Mouse (Mus musculus): ENCODE results near the gene Ripk3.

Ripk3 gene

DNA sequence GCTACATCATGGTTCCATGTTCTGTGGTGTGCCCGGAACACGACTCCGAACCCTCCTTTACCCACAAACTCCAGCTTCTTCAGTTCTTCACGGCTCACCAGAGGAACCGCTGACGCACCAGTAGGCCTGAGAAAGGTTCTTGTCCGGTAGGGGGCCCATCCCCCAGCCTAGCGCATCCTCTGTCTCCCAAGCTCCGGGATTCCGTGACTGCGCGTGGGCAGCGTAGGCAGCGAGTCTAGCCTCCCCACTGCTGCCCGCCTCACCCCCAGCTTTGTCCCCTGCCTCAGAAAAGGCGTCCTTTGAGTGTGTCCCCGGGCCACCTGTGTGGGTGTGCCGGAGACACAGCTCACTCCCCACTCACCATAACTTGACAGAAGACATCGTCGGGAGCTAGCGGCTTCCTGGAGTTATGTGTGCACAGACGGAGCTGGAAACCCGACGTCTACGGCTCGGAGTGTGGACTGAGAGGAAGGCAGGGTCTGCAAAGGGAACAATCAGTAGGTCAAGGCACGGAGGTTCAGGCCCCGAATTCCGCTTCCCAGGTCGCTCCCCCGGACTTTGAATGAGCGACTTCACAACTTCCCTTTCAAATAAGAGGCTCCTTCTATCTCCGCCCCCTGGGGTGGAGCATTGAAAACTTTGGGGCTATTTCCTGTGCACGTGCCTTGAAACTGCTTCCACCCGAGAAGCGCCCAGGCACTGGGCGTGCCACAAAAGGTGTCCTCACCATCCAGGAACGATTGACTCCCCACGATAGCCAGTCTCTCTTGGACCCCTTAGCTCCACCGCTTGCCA is at the start of gene Ripk3:
Ripk3 (minus strand) TSS at position 610 of the 795 bp plus-strand sequence.
- no peak for DNase-seq

DNA sequence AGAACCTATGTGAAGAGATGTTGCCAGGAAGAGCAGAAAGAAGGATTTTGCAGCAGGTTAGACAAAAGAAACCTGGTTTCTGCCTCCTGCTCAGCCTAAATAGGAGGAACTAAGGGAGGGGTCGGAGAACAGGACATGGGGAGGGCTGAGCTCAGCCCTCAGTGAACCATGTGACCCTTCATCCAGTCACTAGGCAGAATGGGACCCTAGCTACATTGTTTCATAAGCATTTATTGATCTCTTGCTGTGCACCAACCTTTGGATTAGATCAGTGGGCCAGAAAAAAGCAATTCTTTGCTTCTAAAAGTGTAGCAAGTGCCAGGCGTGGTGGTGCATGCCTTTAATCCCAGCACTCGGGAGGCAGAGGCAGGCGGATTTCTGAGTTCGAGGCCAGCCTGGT is 49.6 kb upstream of the Ripk3 start:
- DNase-seq = no peak

DNA sequence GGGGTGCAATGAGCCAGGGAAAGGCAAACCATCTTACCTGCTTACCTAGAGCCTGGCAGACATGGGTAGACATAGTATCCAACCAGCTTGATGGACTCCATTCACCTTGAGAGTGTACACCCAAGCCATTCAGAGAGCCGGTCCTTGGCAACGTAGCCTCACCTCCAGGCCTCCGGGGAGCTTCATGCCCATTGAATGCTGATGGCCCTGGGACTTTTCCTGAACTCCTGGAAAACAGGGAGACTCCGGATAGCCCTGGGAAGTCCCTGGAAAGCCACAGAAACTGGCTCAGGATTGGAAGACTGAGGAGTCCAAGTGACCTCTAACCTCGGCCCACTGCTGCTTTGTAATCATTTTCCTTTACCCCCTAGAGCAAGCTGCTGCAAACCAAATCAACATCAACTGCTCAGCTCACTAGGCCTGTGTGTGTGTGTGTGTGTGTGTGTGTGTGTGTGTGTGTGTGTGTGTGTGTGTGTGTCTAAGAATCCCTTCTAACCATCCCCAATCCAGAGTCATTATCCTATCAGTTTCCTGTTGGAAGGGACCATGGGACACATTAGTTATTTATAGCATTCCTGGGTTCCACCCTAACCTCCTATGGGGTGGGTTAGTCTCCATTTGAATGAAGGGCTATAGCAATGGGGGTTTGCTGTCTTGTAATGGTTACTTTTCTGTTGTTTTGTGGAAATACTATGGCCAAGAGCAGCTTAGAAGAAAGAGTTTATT is 46.3 kb upstream of the Ripk3 start:
- DNase-seq = no peak

DNA sequence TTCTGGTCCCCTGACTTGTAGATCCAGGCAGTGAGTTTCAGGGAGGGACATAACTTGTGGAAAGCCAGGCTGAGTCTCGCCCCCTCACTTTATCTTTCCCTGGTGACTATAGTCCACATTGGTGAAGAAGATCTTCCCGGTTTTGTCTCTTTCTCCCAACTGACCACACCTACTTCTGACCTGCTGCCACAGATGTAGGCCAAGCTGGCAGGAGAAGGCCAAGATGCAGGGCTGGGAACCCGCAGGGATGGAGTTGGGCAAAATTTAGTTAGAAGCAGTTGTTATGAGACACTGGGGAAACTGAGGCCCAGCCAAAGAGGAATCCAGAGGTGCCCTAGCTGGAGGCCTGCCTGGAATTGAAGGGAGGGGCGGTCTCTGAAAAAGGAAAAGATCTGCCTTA is 44.5 kb upstream of the Ripk3 start:
- DNase-seq = no peak

DNA sequence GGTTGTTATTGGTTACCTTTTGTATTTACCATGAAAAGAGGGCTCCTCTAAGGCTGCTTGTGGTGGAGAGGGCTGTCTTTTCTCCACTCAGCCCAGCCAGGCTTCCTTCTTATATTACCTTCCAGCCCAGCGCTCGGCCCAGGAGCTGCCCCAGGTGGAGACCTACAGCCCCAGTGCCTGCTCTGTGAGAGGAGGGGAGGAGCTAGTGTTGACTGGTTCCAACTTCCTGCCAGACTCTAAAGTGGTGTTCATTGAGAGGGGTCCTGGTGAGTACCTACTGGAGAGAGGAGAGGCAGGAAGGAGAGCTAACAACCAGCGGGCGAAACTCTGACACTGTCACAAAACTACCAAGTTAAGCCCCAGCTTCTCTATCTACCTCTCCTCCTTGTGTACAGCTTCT is 41.7 kb upstream of the Ripk3 start:
- no peak for DNase-seq

DNA sequence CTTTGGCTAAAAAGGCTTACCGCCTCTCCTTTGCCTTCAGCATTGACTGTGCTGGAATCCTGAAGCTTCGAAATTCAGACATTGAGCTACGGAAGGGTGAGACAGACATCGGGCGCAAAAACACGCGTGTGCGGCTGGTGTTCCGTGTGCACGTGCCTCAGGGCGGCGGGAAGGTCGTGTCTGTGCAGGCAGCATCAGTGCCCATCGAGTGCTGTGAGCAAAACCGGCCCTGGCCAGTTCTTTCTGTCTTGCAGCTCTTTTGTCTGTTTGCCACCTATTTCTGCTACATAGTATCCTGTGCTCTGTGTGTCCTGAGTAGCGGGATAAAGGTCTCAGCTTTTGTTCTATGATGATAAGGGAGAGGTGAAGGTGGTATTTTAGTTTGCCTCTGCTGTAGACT is 41.2 kb upstream of the Ripk3 start:
- DNase-seq = no peak

DNA sequence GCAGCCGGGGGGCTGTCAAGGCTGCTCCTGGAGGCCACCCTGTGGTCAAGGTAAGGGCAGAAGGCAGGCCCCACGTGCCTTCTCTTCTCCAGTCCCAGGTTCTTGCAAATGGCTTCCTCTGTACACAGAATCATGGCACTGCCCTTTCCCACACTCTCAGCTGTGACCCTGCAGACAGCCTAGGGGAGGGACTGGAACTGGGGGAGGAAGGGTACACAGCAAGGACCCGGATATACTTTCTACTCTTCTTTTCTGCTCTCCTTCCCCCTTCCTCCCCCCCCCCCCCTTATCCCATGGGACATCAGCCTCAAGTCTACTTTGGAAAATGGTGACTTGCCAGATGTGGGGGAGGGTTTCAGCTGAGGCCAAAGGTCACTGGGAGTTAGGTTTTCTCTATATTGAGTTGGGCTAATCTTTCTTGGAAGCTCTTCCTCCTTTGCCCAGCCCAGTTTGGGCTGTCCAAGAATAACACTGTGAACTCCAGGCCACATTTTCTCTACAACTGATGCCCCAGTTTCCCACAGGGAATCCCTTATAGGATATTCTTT is 40.1 kb upstream of the Ripk3 start:
- no peak for DNase-seq

DNA sequence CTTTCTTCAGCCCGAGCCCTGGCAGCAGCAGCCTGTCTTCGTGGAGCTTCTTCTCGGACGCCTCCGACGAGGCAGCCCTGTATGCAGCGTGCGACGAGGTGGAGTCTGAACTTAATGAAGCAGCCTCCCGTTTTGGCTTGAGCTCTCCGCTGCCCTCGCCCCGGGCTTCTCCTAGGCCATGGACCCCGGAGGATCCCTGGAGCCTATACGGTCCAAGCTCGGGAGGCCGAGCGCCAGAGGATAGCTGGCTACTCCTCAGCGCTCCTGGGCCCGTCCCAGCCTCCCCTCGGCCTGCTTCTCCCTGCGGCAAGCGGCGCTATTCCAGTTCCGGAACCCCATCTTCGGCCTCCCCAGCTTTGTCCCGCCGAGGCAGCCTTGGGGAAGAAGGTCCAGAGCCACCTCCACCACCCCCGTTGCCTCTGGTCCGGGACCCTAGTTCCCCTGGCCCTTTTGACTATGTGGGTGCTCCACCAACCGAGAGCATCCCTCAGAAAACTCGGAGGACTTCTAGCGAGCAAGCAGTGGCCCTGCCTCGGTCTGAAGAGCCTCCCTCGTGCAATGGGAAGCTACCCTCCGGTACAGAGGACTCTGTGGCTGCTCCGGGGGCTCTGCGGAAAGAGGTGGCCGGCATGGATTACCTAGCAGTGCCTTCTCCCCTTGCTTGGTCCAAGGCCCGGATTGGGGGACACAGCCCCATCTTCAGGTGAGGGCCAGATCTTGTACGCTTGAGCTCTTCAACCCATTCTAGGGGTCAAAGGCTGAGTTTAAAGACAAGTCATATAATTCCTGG is 38.1 kb upstream of the Ripk3 start:
- no peak for DNase-seq

DNA sequence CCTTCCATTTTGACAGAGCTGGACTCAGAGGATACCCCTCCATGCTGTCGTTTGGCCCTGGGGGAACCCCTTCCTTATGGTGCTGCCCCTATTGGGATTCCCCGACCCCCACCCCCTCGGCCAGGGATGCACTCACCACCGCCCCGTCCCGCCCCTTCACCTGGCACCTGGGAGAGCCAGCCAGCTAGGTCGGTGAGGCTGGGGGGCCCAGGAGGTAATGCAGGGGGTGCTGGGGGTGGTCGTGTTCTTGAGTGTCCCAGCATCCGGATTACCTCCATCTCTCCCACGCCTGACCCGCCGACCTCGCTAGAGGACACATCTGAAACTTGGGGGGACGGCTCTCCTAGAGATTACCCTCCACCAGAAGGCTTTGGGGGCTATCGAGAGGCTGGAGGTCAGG is 37.5 kb upstream of the Ripk3 start:
- DNase-seq = no peak

DNA sequence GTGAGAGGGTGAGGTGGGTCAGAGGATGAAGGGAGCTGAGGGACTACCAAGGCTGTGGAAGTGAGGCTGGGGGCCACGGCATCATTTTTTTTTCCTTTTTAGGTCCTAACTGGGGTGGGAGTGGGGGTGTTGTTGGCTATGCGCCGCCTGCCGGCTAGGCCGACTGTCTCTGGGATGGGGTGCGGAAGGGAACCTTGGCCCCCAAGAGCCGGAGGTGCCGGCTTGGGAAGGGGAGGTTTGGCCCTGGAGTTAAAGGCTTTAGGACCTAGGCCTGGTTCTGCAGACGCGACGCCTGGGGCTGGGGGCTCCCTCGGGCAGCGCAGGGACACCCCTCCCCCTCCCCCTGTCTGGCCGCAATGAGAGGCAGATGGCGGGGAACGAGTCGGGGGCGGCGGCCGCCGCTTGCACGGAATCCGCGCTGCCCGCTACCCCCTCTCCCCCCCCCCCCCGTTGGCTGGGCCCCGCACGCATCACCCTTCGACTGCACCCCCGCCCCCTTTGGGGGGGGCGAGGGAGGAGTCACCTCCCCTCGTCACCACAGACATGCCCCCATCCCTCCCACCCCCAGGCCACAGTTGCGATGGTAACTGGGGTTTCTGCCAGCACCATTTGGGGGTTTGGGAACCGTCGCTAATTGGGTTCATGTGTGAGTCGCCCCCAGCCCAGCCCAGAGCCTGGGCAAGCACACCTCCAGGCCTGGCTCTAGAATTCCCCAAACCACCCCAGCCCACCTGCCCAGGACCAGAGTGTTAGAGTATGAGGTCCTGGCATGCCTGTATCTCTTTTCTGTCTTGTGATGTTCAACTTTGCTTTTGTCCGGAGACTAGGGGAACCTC is 36.8 kb upstream of the Ripk3 start:
- peak; percentile 31 for DNase-seq

DNA sequence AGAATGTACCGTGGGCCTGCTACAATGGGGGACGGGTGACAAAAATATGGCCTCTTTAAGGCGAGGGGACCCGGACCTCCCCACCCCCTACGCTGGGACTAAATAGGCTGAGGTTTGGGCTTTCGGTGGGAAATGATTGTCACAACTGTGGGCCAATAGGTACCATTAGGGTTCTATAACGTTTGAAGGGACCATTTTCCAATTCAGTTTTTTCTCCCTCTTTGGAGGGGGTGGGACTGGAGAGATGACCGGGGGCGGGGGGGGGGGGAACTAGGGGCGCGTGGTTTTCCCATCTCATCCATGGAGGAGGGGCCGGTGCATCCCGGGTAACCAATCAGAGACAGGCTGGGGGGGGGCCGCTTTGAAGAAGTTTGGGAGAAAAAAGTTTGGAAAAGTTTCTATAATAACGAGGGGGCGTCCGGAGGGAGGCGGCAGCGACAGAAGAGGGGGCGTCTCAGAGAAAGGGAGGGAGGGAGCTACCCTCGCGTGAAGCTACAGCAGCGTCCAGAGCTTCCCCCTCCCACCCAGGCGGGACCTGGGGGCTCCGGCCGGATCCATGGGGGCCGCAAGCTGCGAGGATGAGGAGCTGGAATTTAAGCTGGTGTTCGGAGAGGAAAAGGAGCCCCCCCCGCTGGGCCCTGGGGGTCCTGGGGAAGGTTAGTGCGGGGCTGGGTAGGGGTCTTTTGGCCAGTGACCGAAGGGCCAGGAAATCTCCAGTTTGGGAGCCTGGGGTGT is 36.0 kb upstream of the Ripk3 start:
- DNase-seq = no peak

DNA sequence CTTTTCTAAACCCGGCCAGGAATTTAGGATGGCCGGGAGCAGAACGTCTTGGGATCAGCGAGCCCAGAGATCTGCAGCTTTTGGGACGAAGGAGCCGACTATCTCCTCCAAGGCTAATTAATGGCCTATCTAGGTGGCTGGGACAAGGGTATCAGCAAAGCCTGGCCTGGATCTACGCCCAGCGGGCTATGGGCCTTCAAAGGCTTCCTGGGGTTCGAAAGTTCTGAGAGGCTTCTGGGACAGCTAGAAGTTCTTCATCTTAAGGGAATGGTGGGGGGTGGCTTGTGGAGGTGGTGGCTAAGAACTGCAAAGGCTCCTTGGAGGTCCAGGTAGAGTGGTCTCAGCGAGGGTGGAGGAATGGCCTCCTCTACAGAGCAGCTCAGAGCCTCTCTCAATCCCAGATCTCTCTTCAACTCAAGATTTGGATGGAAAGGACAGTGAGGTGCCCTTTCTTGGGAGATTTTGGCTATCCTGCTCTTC is 35.4 kb upstream of the Ripk3 start:
- DNase-seq = no peak

DNA sequence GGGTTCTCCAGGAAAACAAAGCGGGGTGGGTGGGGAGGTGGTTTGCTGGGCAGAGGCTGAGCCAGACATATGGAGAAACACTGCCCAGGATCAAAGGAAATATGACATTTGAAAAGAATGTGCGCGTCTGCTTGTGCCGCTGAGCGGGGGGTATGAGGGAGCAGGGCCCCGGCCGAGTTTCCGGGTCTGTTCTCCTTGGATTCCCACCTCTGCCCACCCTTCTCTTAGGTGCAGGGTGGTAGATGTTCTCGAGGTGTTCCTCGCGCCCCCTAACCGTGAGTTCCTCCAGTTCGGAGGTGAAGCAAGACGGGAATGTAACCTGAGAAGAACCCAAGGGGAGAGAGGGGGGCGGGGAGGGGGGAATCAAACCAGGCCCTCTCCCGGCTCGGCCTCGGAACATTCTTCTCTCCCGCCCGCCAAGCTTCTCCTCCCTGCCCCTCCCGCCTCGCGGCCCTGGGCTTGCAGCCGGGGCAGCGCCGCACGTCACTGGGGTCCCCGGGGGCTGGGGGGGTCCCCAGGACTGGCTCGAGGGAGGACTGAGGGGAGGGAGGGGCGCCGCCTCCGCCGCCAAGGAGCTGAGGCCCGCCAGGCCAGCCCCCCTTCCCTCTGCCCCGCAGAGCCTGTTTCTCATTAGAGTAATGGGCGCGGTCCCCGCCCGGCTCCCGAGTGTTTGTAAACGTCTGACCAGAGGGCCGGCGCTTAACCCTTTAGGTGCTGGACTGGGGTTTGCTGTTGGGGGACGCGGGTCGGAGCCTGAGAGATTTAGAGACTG is 34.5 kb upstream of the Ripk3 start, which contains the start of gene Nfatc4:
Nfatc4 (plus strand) TSS at position 154 of the 772 bp plus-strand sequence.
- DNase-seq = peak; percentile 56

DNA sequence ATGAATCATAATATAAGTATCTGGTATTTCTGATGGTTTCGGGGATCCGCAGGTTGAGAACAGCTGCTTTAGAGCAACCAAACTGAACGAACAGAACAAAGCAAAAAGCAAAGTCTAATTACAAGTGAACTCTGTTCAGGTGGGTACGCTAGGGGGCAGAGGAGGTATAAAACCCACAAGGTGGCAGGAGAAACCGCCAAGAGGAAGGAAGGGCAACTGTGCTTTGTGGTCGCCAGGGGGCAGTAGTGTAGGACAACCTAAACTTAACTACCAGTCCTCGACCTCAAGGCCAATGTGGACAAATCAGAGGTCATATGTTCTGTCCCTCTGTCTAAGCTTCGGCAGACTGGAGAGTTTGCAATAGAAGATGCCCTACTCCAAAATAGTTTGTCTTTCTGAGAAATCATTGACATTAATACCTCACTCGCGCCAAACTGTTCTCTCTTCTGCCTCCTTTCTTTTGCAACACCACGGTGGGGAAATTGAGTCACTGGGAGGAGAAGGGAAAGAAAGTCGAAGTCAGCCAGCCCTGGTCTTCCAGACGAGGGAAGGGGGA is 33.8 kb upstream of the Ripk3 start:
- peak; percentile 58 for DNase-seq

DNA sequence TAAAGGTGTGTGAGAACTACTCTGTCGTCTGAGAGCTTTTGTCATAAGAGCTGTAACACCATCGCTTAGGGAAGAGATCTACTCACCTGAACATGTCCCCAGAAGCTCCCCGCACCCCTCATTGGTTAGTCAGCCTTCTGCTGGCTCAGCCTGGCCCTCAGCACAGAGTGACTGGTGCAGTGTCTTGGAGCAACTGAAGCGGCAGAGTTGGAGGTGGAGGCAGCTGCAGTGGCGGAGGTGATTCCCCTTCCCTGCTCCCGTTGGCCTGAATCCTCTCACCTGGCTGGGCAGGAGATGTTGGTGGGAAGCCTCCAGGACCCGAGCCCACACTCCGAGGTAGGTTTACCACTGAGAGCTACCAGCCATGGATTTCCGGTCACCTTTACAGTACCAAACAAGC is 31.9 kb upstream of the Ripk3 start:
- DNase-seq = no peak

DNA sequence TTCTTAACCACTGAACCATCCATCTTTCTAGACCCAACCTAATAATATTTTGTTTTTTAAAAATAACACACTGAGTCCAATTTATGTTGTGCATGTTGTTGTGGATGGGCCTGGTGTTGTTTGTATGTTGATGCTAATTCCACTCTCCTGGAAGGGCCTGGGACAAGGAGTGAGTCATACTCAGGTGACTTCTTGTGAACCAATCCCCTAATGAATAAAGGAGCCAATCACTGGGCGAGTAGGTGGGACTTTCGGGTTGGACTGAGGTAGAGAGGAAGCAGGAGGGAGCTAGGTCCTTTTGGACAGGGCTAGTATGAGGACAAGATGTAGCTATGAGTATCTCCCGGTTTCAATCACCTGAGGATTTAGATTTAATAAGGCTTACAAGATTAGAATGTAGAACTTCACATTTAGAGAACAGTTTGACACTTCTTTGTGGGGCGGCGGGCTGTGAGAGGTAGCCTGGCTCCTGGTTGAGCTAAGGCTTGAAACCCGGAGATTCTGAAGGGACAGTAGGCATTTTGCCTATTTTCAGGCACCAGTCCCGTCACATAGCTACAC is 31.3 kb upstream of the Ripk3 start:
- no peak for DNase-seq

DNA sequence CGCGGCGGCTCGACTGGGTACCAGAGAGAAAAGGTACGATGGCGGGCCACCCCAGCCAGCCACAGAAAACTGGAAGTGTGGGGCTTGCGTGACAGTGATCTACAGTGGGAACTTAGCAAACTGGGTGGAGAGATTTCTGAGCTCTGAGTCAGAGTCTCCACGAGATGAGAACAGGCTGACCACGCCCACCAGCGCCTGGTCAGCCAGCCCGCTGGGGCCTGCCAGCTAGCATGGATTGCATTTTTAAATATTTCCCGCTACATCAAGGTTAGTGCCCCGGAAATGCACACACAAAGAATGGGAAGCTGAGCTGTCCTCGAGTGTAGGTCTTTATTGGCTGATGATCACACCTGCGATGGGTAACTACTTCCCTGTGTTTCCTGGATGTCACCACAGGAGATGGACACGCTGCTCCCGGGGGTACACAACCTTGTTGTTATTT is 26.7 kb upstream of the Ripk3 start:
- DNase-seq = no peak

DNA sequence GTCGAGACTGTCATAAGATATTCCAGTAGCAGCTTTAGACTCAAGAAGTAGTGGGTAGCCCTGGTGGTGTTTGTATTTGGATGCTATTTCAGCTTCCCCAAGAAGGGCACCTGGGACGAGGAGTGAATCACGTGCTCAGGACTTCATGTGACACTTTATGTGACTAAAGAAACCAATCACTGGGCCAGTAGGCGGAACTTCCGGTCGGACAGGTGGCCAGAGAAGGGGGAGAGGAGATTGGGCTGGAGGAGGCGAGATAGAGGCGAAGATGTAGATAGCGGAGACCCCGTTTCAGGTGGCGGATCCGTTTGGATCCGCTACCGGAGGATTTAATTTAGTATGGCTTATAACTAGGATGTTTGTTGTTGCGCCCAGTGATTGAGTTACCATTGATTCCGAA is 26.2 kb upstream of the Ripk3 start:
- peak; percentile 52 for DNase-seq

DNA sequence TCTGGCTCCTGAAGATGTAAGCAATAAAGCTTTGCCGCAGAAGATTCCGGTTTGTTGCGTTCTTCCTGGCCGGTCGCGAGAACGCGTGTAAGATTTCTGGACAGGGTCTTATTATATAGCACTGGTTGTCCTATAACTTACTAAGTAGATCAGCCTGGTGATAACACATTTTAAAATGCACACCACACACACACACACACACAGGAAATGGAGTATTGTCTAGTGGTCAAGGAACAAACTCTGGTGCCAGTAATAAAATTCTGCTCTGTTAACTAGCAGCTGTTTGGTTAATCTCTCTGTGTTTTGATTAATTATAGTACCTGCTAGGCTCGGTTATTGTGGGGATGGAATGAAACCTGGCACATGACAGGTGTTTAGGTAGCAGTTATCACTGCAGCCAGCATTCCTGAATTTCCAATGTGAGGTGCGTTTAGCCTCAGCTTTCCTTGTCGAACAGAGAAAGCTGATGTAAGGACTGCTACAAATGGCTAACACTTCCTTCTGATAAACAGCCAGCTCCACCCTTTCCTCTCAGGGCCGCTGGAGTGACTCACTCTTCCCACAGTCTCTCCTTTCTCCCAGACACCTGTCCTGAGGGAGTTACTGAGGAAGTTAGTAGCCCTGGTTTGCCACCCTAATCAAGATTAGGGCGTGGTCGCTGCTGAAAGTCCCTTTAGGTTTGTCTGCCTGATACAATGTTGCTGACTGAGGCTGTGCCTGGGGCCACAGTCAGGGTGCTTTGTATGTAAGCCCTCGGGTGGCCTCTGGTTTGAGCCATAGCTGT is 6.9 kb upstream of the Ripk3 start:
- no peak for DNase-seq
